Mouse (Mus musculus) megakaryocyte progenitor cell, adult 5-6 weeks (primary cell): Measurements from ENCODE around the gene Gm28038. TPM values are rescaled to one million over a fixed set of nuclear protein-coding genes. Genes with fewer than 3 reads are reported as not detected.

Experiments used
- ATAC-seq: replicated peaks from 2 replicates; pipeline ENCODE4 v1.8.0; 2016; ENCODE audit warnings: mild to moderate bottlenecking, moderate TSS enrichment, inconsistent platforms; ENCODE audit not compliant: poor library complexity
- total RNA-seq, 2 experiments: library from RNA; stranded (forward) in 1 of 2; stranded (reverse) in 1 of 2; fragments of 157-497, 149-512 nt in 1 of 2; fragments of 200-1000 nt in 1 of 2; gene quantifications; 2 replicates each; pipeline versions ENCODE4 v1.2.3 to v1.2.4; 2015 to 2017

Gene Gm28038
- total RNA-seq, 2 experiments from 2014 or later: not detected

DNA sequence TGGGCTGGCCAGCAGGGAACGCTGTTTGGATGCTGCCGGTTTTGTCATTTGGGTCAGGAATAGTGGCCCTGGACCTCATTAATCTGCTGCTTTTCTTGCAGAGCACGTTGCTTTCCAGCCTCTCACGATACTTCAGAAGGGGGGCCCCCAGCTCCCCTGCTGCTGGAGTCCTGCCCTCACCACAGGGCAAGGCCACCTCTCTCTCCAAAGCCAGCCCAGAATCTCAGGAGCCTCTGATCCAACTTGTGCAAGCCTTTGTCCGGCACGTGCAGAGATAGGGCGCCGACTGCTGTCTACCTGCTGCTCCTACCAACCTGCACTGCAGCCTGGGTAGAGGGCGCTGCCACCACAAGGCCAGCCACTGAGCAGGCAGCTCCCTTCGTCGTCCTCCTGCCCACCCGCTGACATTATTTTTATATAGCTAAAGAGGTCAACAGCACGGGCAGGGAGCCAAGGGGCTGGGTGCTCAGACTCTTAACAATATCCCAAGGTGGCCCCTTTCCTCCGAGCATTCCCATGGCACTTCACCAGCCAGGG lies 62.8 kb downstream of the Gm28038 start:
- ATAC-seq: no peak

DNA sequence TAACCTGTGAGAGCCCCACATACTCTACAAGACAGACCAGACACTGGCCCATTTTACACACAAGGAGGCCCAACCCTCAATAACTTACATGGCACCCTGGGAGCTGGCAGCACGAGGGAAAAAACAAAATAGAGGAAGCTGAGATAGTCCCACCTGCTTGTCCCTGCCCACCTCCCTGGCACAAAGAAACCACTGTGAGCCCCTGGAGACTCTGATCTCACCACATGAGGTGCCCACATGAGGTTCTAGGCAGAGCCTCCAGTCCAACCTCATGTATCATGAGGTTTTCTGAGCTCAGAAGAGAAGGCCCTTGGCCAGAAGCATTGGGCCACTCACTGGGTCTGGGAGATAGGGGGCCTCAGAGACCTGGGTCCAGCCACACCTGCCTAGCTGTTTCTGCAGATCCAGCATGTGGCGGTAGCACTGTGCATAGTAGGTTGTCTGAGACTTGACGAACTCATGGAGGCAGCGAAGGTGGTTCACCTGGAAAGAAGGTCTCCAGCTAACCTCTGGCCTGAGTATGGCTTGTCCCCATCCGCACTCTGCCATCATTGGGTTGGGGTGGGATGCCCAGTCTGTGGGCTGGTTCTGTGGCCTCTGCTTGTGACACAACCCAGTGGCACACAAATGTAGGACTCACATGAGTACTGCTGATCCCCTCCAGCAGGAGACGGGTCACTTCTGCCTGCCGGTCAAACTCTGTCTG lies 65.3 kb downstream of the Gm28038 start:
- ATAC-seq: no peak

DNA sequence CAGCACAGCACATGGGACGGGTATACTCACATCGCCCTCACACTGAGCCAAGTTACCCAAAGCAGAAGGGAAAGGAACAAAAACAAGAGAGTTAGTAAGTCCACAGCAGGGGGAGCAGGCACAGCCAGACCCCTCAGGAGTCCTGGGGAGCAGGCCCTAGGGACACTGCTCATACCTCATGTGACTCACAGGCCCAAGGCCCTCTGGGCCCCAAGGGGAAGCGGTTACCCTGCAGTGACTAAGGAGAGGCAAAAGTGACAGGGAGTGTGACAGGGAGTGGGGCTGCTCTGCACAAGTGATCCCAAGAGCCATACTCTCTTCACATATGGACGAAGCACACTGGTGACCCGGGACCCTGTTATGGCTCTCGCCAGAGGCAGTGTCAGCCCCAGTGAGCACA lies 68.4 kb downstream of the Gm28038 start:
- ATAC-seq: no peak

Other genes with a start within 250 kb of the Gm28038 start
- gene Wdr34, start 232.2 kb upstream of the Gm28038 start, total RNA-seq (2015): 9.5 and 18.5 TPM in 2 replicates
- 9.4 and 10.3 TPM in 2 replicates for gene Wdr34, start 232.2 kb upstream of the Gm28038 start, total RNA-seq (2017)
- gene Set, start 223.7 kb upstream of the Gm28038 start, total RNA-seq (2015): 465 and 470 TPM in 2 replicates
- 1,489 and 2,093 TPM in 2 replicates for gene Set, start 223.7 kb upstream of the Gm28038 start, total RNA-seq (2017)
- 3.1 and 3.6 TPM in 2 replicates for gene Pkn3, start 203.4 kb upstream of the Gm28038 start, total RNA-seq (2015)
- gene Pkn3, start 203.4 kb upstream of the Gm28038 start, total RNA-seq (2017): 7.9 and 10.2 TPM in 2 replicates
- 17.4 and 18.2 TPM in 2 replicates for gene Zdhhc12, start 187.4 kb upstream of the Gm28038 start, total RNA-seq (2015)
- 10.7 and 13.3 TPM in 2 replicates for gene Zdhhc12, start 187.4 kb upstream of the Gm28038 start, total RNA-seq (2017)
- 8.8 and 9.4 TPM in 2 replicates for gene Zer1, start 156.5 kb upstream of the Gm28038 start, total RNA-seq (2015)
- gene Zer1, start 156.5 kb upstream of the Gm28038 start, total RNA-seq (2017): 6.9 and 7.9 TPM in 2 replicates
- gene Tbc1d13, start 147.3 kb upstream of the Gm28038 start, total RNA-seq (2015): 28.8 and 29.0 TPM in 2 replicates
- gene Tbc1d13, start 147.3 kb upstream of the Gm28038 start, total RNA-seq (2017): 47.2 and 65.0 TPM in 2 replicates
- gene Endog, start 109.5 kb upstream of the Gm28038 start, total RNA-seq (2015): 10.2 and 12.7 TPM in 2 replicates
- 4.0 and 11.6 TPM in 2 replicates for gene Endog, start 109.5 kb upstream of the Gm28038 start, total RNA-seq (2017)
- 21.5 and 28.3 TPM in 2 replicates for gene Spout1, start 102.6 kb upstream of the Gm28038 start, total RNA-seq (2015)
- 40.1 and 44.2 TPM in 2 replicates for gene Spout1, start 102.6 kb upstream of the Gm28038 start, total RNA-seq (2017)
- 3.0 and 5.5 TPM in 2 replicates for gene Kyat1, start 75.2 kb upstream of the Gm28038 start, total RNA-seq (2015)
- gene Kyat1, start 75.2 kb upstream of the Gm28038 start, total RNA-seq (2017): 7.0 and 8.5 TPM in 2 replicates
- 11.7 and 11.9 TPM in 2 replicates for gene Lrrc8a, start 43.3 kb upstream of the Gm28038 start, total RNA-seq (2015)
- gene Lrrc8a, start 43.3 kb upstream of the Gm28038 start, total RNA-seq (2017): 7.0 and 7.4 TPM in 2 replicates
- not detected in 2 replicates for gene Gm28035, start 40.5 kb upstream of the Gm28038 start, total RNA-seq (2015)
- 0.07 TPM in 1 of 2 replicates, not detected in the other for gene Gm28035, start 40.5 kb upstream of the Gm28038 start, total RNA-seq (2017)
- 0.35 and 0.64 TPM in 2 replicates for gene Phyhd1, start 14.8 kb upstream of the Gm28038 start, total RNA-seq (2015)
- 0.88 and 2.8 TPM in 2 replicates for gene Phyhd1, start 14.8 kb upstream of the Gm28038 start, total RNA-seq (2017)
- 5.9 TPM in 2 replicates for gene Dolk, start 5.3 kb downstream of the Gm28038 start, total RNA-seq (2015)
- gene Dolk, start 5.3 kb downstream of the Gm28038 start, total RNA-seq (2017): 9.3 and 14.1 TPM in 2 replicates
- 34.3 and 35.8 TPM in 2 replicates for gene Nup188, start 5.4 kb downstream of the Gm28038 start, total RNA-seq (2015)
- gene Nup188, start 5.4 kb downstream of the Gm28038 start, total RNA-seq (2017): 21.6 and 21.7 TPM in 2 replicates
- 16.1 and 16.7 TPM in 2 replicates for gene Sh3glb2, start 78.3 kb downstream of the Gm28038 start, total RNA-seq (2015)
- gene Sh3glb2, start 78.3 kb downstream of the Gm28038 start, total RNA-seq (2017): 23.4 and 24.8 TPM in 2 replicates
- gene Miga2, start 83.2 kb downstream of the Gm28038 start, total RNA-seq (2015): 4.2 and 5.0 TPM in 2 replicates
- 11.7 and 12.3 TPM in 2 replicates for gene Miga2, start 83.2 kb downstream of the Gm28038 start, total RNA-seq (2017)
- 4.0 and 8.1 TPM in 2 replicates for gene Dolpp1, start 111.2 kb downstream of the Gm28038 start, total RNA-seq (2015)
- 16.3 and 26.0 TPM in 2 replicates for gene Dolpp1, start 111.2 kb downstream of the Gm28038 start, total RNA-seq (2017)
- 21.2 and 31.7 TPM in 2 replicates for gene Crat, start 134.8 kb downstream of the Gm28038 start, total RNA-seq (2015)
- 8.4 and 9.1 TPM in 2 replicates for gene Crat, start 134.8 kb downstream of the Gm28038 start, total RNA-seq (2017)
- 75.9 and 90.4 TPM in 2 replicates for gene Ptpa, start 135.0 kb downstream of the Gm28038 start, total RNA-seq (2015)
- 63.0 and 63.3 TPM in 2 replicates for gene Ptpa, start 135.0 kb downstream of the Gm28038 start, total RNA-seq (2017)
- gene Ier5l, start 193.2 kb downstream of the Gm28038 start, total RNA-seq (2015): 0.07 and 0.12 TPM in 2 replicates
- gene Ier5l, start 193.2 kb downstream of the Gm28038 start, total RNA-seq (2017): 0.10 and 0.96 TPM in 2 replicates